In genomic region chr7:111782126-111782525, GRCm38 (mm10) we compare ENCODE assay signal across 9 mouse cellular contexts. TPM values are rescaled to one million over a fixed set of nuclear protein-coding genes. Genes with fewer than 3 reads are reported as not detected.
DNase-seq lines count a peak whose midpoint lies in the region; ATAC-seq and TF ChIP-seq lines count a peak whose summit lies in the region.
"Had no signal": no experiment of that assay in that cellular context is flagged by ENCODE, and none has a peak within 500 bp of the region (broad histone marks: within the 10 kb centered on the region; RNA-seq: fewer than 3 reads in every experiment).

No protein-coding gene starts in this region.

- no peak overlapping the region for H3K4me3 ChIP-seq in heart, embryonic 11.5 days (ENCODE audit: low read depth, low read length)
- H3K4me3 ChIP-seq in ES-Bruce4 (ENCODE audit: low read depth, low read length): no peak overlapping the region

- H3K9me3 ChIP-seq in heart, embryonic 11.5 days (replicated peaks; ENCODE audit: control insufficient read depth, low read length): no peaks in the 10 kb centered on the region
- no peaks in the 10 kb centered on the region for H3K9me3 ChIP-seq in ES-Bruce4 (replicated peaks; ENCODE audit: control insufficient read depth, insufficient read depth, low read length, poor library complexity, severe bottlenecking)

- intact Hi-C loops in gastrocnemius, postnatal 14 days (cut with DNase I; ENCODE audit: low total_unique reads): loop anchor here (5.0 kb wide), 1 partner anchor 185 kb away; no protein-coding TSS in a partner anchor

- TF ChIP-seq EP300 in ES-Bruce4 (IDR thresholded peaks at IDR 0.05; ENCODE audit: insufficient read depth, low read depth, low read length): no peak

- peak; percentile 75 for TF ChIP-seq CTCF in ES-Bruce4 (IDR thresholded peaks at IDR 0.05; ENCODE audit: low read depth, low read length)

- H3K27me3 ChIP-seq in heart, embryonic 11.5 days (ENCODE audit: control insufficient read depth, insufficient read depth, low read length): peaks cover 5% of the 10 kb centered on the region
- H3K27me3 ChIP-seq in ES-Bruce4 (ENCODE audit: control insufficient read depth, insufficient read depth, low read length, poor library complexity, severe bottlenecking): no peaks in the 10 kb centered on the region

- H3K27ac ChIP-seq in heart, embryonic 11.5 days (ENCODE audit: low read depth, low read length): no peak overlapping the region
- H3K27ac ChIP-seq in ES-Bruce4 (ENCODE audit: insufficient read depth, low read length): no peak overlapping the region
- H3K27ac ChIP-seq: macrophage had no signal

- no peak overlapping the region for H3K9ac ChIP-seq in heart, embryonic 11.5 days (ENCODE audit: low read depth, low read length)
- no peak overlapping the region for H3K9ac ChIP-seq in ES-Bruce4 (ENCODE audit: low read depth, poor library complexity, severe bottlenecking)

- peak; percentile 94 for DNase-seq in heart, adult 11 months
- peak; percentile 70 to 78 for DNase-seq in cerebellum, adult 18-20 months
- peak; percentile 69 for DNase-seq in gastrocnemius, postnatal 14 days
- peak; percentile 40 to 79 for DNase-seq in layer of hippocampus, adult 8-10 months (ENCODE audit: low spot score in 2 of 2)
- peak; percentile 88 for DNase-seq in lung, postnatal 36 days
- peak; percentile 19 for DNase-seq in testis, postnatal 14 days (ENCODE audit: low spot score)

- no peak for TF ChIP-seq POLR2A in ES-Bruce4 (IDR thresholded peaks at IDR 0.05; ENCODE audit: insufficient read depth, low read length)

- H3K4me1 ChIP-seq in heart, embryonic 11.5 days (ENCODE audit: control insufficient read depth, insufficient read depth, low read length): 0 out of 2 replicates have a peak, but pooled peaks cover 3% of the 10 kb centered on the region
- H3K4me1 ChIP-seq in ES-Bruce4 (ENCODE audit: control insufficient read depth, insufficient read depth, low read length): no peaks in the 10 kb centered on the region

- H3K4me2 ChIP-seq in heart, embryonic 11.5 days: no peak overlapping the region

- ATAC-seq in heart, embryonic 11.5 days (replicated peaks; ENCODE audit: insufficient number of reproducible peaks, low FRiP score, low TSS enrichment): no peak

- no peaks in the 10 kb centered on the region for H3K36me3 ChIP-seq in heart, embryonic 11.5 days (ENCODE audit: control insufficient read depth, insufficient read depth, low read length)
- H3K36me3 ChIP-seq in ES-Bruce4 (ENCODE audit: control insufficient read depth, insufficient read depth, low read length, poor library complexity, severe bottlenecking): no peaks in the 10 kb centered on the region

- WGBS in heart, embryonic 11.5 days (ENCODE audit: insufficient replicate concordance): 50% methylated on average over 5 of the region's 5 CpGs

RNA-seq across cellular contexts. Expression of gene Galnt18, which starts 2.3 kb away (rescaled TPM):
- polyA plus RNA-seq in heart, embryonic 11.5 days (2014; fragmentation: Nextera tagmentation; extraction: Ambion mirVana): 6.1 and 6.6 TPM in 2 replicates
- polyA plus RNA-seq in ES-Bruce4 (2011; ENCODE audit: insufficient read depth, insufficient read length, low read depth, missing spikeins): 2.6 and 2.7 TPM in 2 replicates
- 1 to 10 TPM; 8.3 to 8.8 TPM for total RNA-seq in gastrocnemius, postnatal 14 days (2021)
- total RNA-seq in layer of hippocampus, adult 8-10 months (2022): 10 to 100 TPM; 47.4 to 55.6 (median 53.4) TPM
- polyA plus RNA-seq: macrophage had no signal

Comparison
In these comparisons a context has a peak if more than half of its experiments do, and no peak if none do; other contexts are left out.
1. DNase-seq: peak in every context shown above with its lines; median percentile 94 in heart, adult 11 months; 88 in lung, postnatal 36 days; 74 in cerebellum, adult 18-20 months; 69 in gastrocnemius, postnatal 14 days; 60 in layer of hippocampus, adult 8-10 months; 19 in testis, postnatal 14 days.
2. RNA of gene Galnt18, which starts 2.3 kb away (total RNA-seq): 47.4 to 55.6 TPM in layer of hippocampus, adult 8-10 months; 8.3 to 8.8 TPM in gastrocnemius, postnatal 14 days; every median in the first group is over 4 times any median in the second.